Mouse (Mus musculus) macrophage (primary cell): ENCODE results near the gene Adamts14. TPM values are rescaled to one million over a fixed set of nuclear protein-coding genes. Genes with fewer than 3 reads are reported as not detected.

Source experiments
- H3K27ac ChIP-seq: fragments of 350-480 bp; formaldehyde crosslinking; 2 replicates; pipeline ENCODE4 v1.9.0; 2021
- H3K36me3 ChIP-seq: fragments of 350-480 bp; formaldehyde crosslinking; 2 replicates; pipeline ENCODE4 v1.9.0; 2021; ENCODE audit errors: inconsistent target
- H3K4me3 ChIP-seq: fragments of 350-480 bp; formaldehyde crosslinking; 2 replicates; pipeline ENCODE4 v1.9.0; 2021; ENCODE audit errors: inconsistent target
- H3K79me2 ChIP-seq: fragments of 350-480 bp; formaldehyde crosslinking; 2 replicates; pipeline ENCODE4 v1.9.0; 2021; ENCODE audit errors: inconsistent target
- WGBS: methylation state at CpG from one replicate; pipeline ENCODE4 v1.1.7; 2026; ENCODE audit warnings: inconsistent platforms; ENCODE audit not compliant: missing documents; 5-methylcytosine and 5-hydroxymethylcytosine counted together
- polyA plus RNA-seq: library from polyadenylated mRNA; stranded (reverse); fragments of 250-400 nt; gene quantifications from 3 replicates; pipeline ENCODE4 v1.2.4, GENCODE M21; 2018; ENCODE audit warnings: inconsistent platforms

Adamts14 gene
- polyA plus RNA-seq, 1 experiment from 2014 or later = 0.06 TPM

GRCm38 (mm10) chr10:61199566-61200213, 73.5 kb downstream of the Adamts14 start:
- Histone ChIP-seq H3K4me3 (no peak overlapping the region), H3K36me3 (no peaks in the 10 kb centered on the region), H3K27ac (no peak overlapping the region), H3K79me2 (no peaks in the 10 kb centered on the region)
- 39% methylated on average over 11 of the region's 11 CpGs for WGBS

- H3K4me3 ChIP-seq = no peak overlapping the region
- H3K27ac ChIP-seq = no peak overlapping the region
- no peaks in the 10 kb centered on the region for H3K36me3 ChIP-seq
- 90% methylated on average over 4 of the region's 5 CpGs for WGBS
- no peaks in the 10 kb centered on the region for H3K79me2 ChIP-seq
Measured at GRCm38 (mm10) chr10:61195718-61196291, 77.4 kb downstream of the Adamts14 start.

- H3K79me2 ChIP-seq = no peaks in the 10 kb centered on the region
- no peak overlapping the region for H3K27ac ChIP-seq
- WGBS = 90% methylated on average over 8 of the region's 8 CpGs
- H3K36me3 ChIP-seq = no peaks in the 10 kb centered on the region
- H3K4me3 ChIP-seq = no peak overlapping the region
Measured at GRCm38 (mm10) chr10:61195216-61195615, 78.0 kb downstream of the Adamts14 start.

GRCm38 (mm10) chr10:61194611-61195010, 78.6 kb downstream of the Adamts14 start:
- Histone ChIP-seq H3K36me3 (no peaks in the 10 kb centered on the region), H3K4me3 (no peak overlapping the region), H3K79me2 (no peaks in the 10 kb centered on the region), H3K27ac (no peak overlapping the region)
- WGBS = 88% methylated on average over 9 of the region's 9 CpGs

GRCm38 (mm10) chr10:61188010-61188409, 85.2 kb downstream of the Adamts14 start:
- Histone ChIP-seq H3K36me3 (no peaks in the 10 kb centered on the region), H3K4me3 (no peak overlapping the region), H3K79me2 (no peaks in the 10 kb centered on the region), H3K27ac (no peak overlapping the region)
- 8% methylated on average over 3 of the region's 3 CpGs for WGBS

- Histone ChIP-seq H3K27ac (no peak overlapping the region), H3K36me3 (no peaks in the 10 kb centered on the region), H3K79me2 (no peaks in the 10 kb centered on the region), H3K4me3 (no peak overlapping the region)
- 64% methylated on average over 3 of the region's 3 CpGs for WGBS
Measured at GRCm38 (mm10) chr10:61187001-61187400, 86.2 kb downstream of the Adamts14 start.

GRCm38 (mm10) chr10:61179927-61180326, 93.3 kb downstream of the Adamts14 start:
- H3K79me2 ChIP-seq = no peaks in the 10 kb centered on the region
- 78% methylated on average over 6 of the region's 6 CpGs for WGBS
- H3K27ac ChIP-seq = no peak overlapping the region
- no peak overlapping the region for H3K4me3 ChIP-seq
- no peaks in the 10 kb centered on the region for H3K36me3 ChIP-seq

GRCm38 (mm10) chr10:61178687-61179086, 94.6 kb downstream of the Adamts14 start:
- Histone ChIP-seq H3K36me3 (no peaks in the 10 kb centered on the region), H3K27ac (no peak overlapping the region), H3K79me2 (no peaks in the 10 kb centered on the region), H3K4me3 (no peak overlapping the region)
- 89% methylated on average over 8 of the region's 8 CpGs for WGBS

GRCm38 (mm10) chr10:61177751-61178150, 95.5 kb downstream of the Adamts14 start:
- Histone ChIP-seq H3K36me3 (no peaks in the 10 kb centered on the region), H3K4me3 (no peak overlapping the region), H3K27ac (no peak overlapping the region), H3K79me2 (no peaks in the 10 kb centered on the region)
- WGBS = 98% methylated on average over 4 of the region's 4 CpGs

- Histone ChIP-seq H3K4me3 (no peak overlapping the region), H3K27ac (no peak overlapping the region), H3K36me3 (no peaks in the 10 kb centered on the region), H3K79me2 (no peaks in the 10 kb centered on the region)
- whole genome bisulfite sequencing = 71% methylated on average over 7 of the region's 7 CpGs
Measured at GRCm38 (mm10) chr10:61176221-61176790, 96.9 kb downstream of the Adamts14 start.

GRCm38 (mm10) chr10:61175442-61176204, 97.6 kb downstream of the Adamts14 start:
- H3K36me3 ChIP-seq = no peaks in the 10 kb centered on the region
- H3K79me2 ChIP-seq = no peaks in the 10 kb centered on the region
- no peak overlapping the region for H3K4me3 ChIP-seq
- 18% methylated on average over 24 of the region's 24 CpGs for WGBS
- H3K27ac ChIP-seq = no peak overlapping the region

- H3K27ac ChIP-seq = no peak overlapping the region
- no peaks in the 10 kb centered on the region for H3K36me3 ChIP-seq
- 69% methylated on average over 9 of the region's 13 CpGs for WGBS
Measured at GRCm38 (mm10) chr10:61174711-61175441, 98.4 kb downstream of the Adamts14 start.

GRCm38 (mm10) chr10:61172496-61172895, 100.7 kb downstream of the Adamts14 start:
- H3K79me2 ChIP-seq = no peaks in the 10 kb centered on the region
- no peak overlapping the region for H3K27ac ChIP-seq
- H3K36me3 ChIP-seq = no peaks in the 10 kb centered on the region
- 85% methylated on average over 4 of the region's 4 CpGs for WGBS
- H3K4me3 ChIP-seq = no peak overlapping the region

More at GRCm38 (mm10) chr10:61174711-61175441, 98.4 kb downstream of the Adamts14 start:
- Histone ChIP-seq H3K4me3 (no peak overlapping the region), H3K79me2 (no peaks in the 10 kb centered on the region)

- Histone ChIP-seq H3K36me3 (no peaks in the 10 kb centered on the region), H3K27ac (no peak within 1 kb of the TSS), H3K79me2 (no peaks in the 10 kb centered on the region), H3K4me3 (no peak within 1 kb of the TSS)
- WGBS = 81% methylated on average over 3 of the region's 3 CpGs
Measured at GRCm38 (mm10) chr10:61171654-61172053, 101.6 kb downstream of the Adamts14 start, which contains the start of gene Tbata. Gene Tbata (plus strand): TSS chr10:61171954.
